ENCODE assay signal across 20 mouse cellular contexts in the genomic region with DNA sequence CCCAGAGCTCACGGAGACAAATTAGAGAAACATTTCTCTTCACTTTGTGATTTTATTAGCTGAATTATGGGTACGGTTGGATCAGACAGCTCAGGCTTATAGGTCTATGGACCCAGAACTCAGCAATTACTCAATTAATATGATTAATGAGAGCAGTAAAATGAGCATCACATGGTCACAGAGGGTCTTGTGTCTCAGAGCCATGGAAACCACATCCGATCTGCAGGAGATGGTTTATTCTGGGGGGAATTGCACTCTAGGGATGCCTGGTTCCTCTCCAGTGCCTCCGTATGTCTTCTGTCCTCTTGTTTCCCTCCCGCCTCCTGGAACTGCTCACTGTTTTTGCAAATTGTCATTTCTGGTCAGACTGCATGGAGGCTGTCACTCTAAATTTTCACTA.
DNase-seq lines count a peak whose midpoint lies in the region; ATAC-seq lines count a peak whose summit lies in the region.
"Had no signal": no experiment of that assay in that cellular context is flagged by ENCODE, and none has a peak within 500 bp of the region (broad histone marks: within the 10 kb centered on the region; RNA-seq: fewer than 3 reads in every experiment).

No protein-coding gene starts in this region.

- 38% methylated on average over 5 of the region's 5 CpGs for WGBS in hindbrain, embryonic 14.5 days
- WGBS in hindbrain, embryonic 11.5 days, result 71% methylated on average over 5 of the region's 5 CpGs
- WGBS in midbrain, embryonic 11.5 days, result 85% methylated on average over 5 of the region's 5 CpGs
- 61% methylated on average over 5 of the region's 5 CpGs for WGBS in midbrain, embryonic 13.5 days
- 39% methylated on average over 5 of the region's 5 CpGs for WGBS in neural tube, embryonic 12.5 days
- WGBS in neural tube, embryonic 15.5 days, result 25% methylated on average over 5 of the region's 5 CpGs

- no peak for ATAC-seq in hindbrain, embryonic 14.5 days (ENCODE audit: low FRiP score)
- ATAC-seq in hindbrain, embryonic 11.5 days (ENCODE audit: low FRiP score), result no peak
- ATAC-seq in midbrain, embryonic 11.5 days (ENCODE audit: low FRiP score), result no peak
- ATAC-seq in midbrain, embryonic 13.5 days, result no peak
- ATAC-seq in neural tube, embryonic 12.5 days (ENCODE audit: low FRiP score, low read depth), result peak; percentile 85
- no peak for ATAC-seq in neural tube, embryonic 15.5 days (ENCODE audit: low FRiP score)
- ATAC-seq: forebrain, embryonic 14.5 days; inflammation-experienced regulatory T-cells, adult 6 months had no signal

- no peak for DNase-seq in hindbrain, embryonic 14.5 days (ENCODE audit: low spot score)
- DNase-seq in hindbrain, embryonic 11.5 days (ENCODE audit: low spot score), result no peak
- peak; percentile 79 for DNase-seq in midbrain, embryonic 11.5 days (ENCODE audit: low spot score, missing footprints)
- DNase-seq in left cerebral cortex, postnatal 4 days, result no peak
- DNase-seq: adrenal gland, adult 2 months; adrenal gland, postnatal 25 days; cerebellum, adult 2 months; cerebellum, postnatal 10 days; gastrocnemius, adult 2 months; gastrocnemius, postnatal 25 days; heart, postnatal 36 days had no signal

- no peak overlapping the region for H3K4me3 ChIP-seq in hindbrain, embryonic 14.5 days (replicated peaks; ENCODE audit: low read length)
- H3K4me3 ChIP-seq in hindbrain, embryonic 11.5 days (ENCODE audit: low read depth, low read length), result no peak overlapping the region
- H3K4me3 ChIP-seq in midbrain, embryonic 11.5 days (ENCODE audit: low read depth, low read length), result no peak overlapping the region
- H3K4me3 ChIP-seq in midbrain, embryonic 13.5 days (replicated peaks), result no peak overlapping the region
- H3K4me3 ChIP-seq in neural tube, embryonic 12.5 days, result no peak overlapping the region
- H3K4me3 ChIP-seq in neural tube, embryonic 15.5 days (replicated peaks), result no peak overlapping the region
- H3K4me3 ChIP-seq: embryonic facial prominence, embryonic 10.5 days; erythroblast, embryonic 14.5 days; forebrain, embryonic 10.5 days; gastrocnemius, adult 2 months; heart, embryonic 13.5 days had no signal

- no peaks in the 10 kb centered on the region; the same call in 1 of the 2 replicates for H3K4me1 ChIP-seq in hindbrain, embryonic 14.5 days (replicated peaks; ENCODE audit: control insufficient read depth, insufficient read depth, low read length)
- H3K4me1 ChIP-seq in hindbrain, embryonic 11.5 days (replicated peaks; ENCODE audit: control insufficient read depth, insufficient read depth, low read length), result no peaks in the 10 kb centered on the region
- peaks cover 7% of the 10 kb centered on the region; the same call in 1 of the 2 replicates for H3K4me1 ChIP-seq in midbrain, embryonic 11.5 days (ENCODE audit: control insufficient read depth, insufficient read depth, low read length)
- peaks cover 8% of the 10 kb centered on the region; the same call in 1 of the 2 replicates for H3K4me1 ChIP-seq in midbrain, embryonic 13.5 days (replicated peaks)
- H3K4me1 ChIP-seq in neural tube, embryonic 12.5 days, result peaks cover 7% of the 10 kb centered on the region; the same call in 1 of the 2 replicates
- peaks cover 11% of the 10 kb centered on the region for H3K4me1 ChIP-seq in neural tube, embryonic 15.5 days
- H3K4me1 ChIP-seq: embryonic facial prominence, embryonic 10.5 days; heart, embryonic 13.5 days had no signal

- no peaks in the 10 kb centered on the region for H3K9me3 ChIP-seq in hindbrain, embryonic 14.5 days (ENCODE audit: control insufficient read depth, low read length)
- H3K9me3 ChIP-seq in hindbrain, embryonic 11.5 days (ENCODE audit: control insufficient read depth, low read length), result no peaks in the 10 kb centered on the region
- no peaks in the 10 kb centered on the region for H3K9me3 ChIP-seq in midbrain, embryonic 11.5 days (ENCODE audit: control insufficient read depth, low read length)
- H3K9me3 ChIP-seq in midbrain, embryonic 13.5 days, result no peaks in the 10 kb centered on the region
- no peaks in the 10 kb centered on the region for H3K9me3 ChIP-seq in neural tube, embryonic 12.5 days
- H3K9me3 ChIP-seq in neural tube, embryonic 15.5 days (replicated peaks), result no peaks in the 10 kb centered on the region
- H3K9me3 ChIP-seq: embryonic facial prominence, embryonic 10.5 days; forebrain, embryonic 10.5 days; heart, embryonic 13.5 days had no signal

- no peaks in the 10 kb centered on the region for H3K27me3 ChIP-seq in hindbrain, embryonic 14.5 days (ENCODE audit: control insufficient read depth, insufficient read depth, low read length)
- no peaks in the 10 kb centered on the region for H3K27me3 ChIP-seq in hindbrain, embryonic 11.5 days (ENCODE audit: control insufficient read depth, insufficient read depth, low read length)
- H3K27me3 ChIP-seq in midbrain, embryonic 11.5 days (ENCODE audit: control insufficient read depth, insufficient read depth, low read length), result no peaks in the 10 kb centered on the region
- no peaks in the 10 kb centered on the region for H3K27me3 ChIP-seq in midbrain, embryonic 13.5 days
- no peaks in the 10 kb centered on the region for H3K27me3 ChIP-seq in neural tube, embryonic 12.5 days (replicated peaks)
- H3K27me3 ChIP-seq in neural tube, embryonic 15.5 days (replicated peaks), result no peaks in the 10 kb centered on the region
- H3K27me3 ChIP-seq: heart, embryonic 13.5 days had no signal

- no peaks in the 10 kb centered on the region for H3K36me3 ChIP-seq in hindbrain, embryonic 14.5 days (replicated peaks; ENCODE audit: control insufficient read depth, insufficient read depth)
- H3K36me3 ChIP-seq in hindbrain, embryonic 11.5 days (ENCODE audit: control insufficient read depth, insufficient read depth, low read length), result no peaks in the 10 kb centered on the region
- no peaks in the 10 kb centered on the region for H3K36me3 ChIP-seq in midbrain, embryonic 11.5 days (ENCODE audit: control insufficient read depth, insufficient read depth, low read length)
- H3K36me3 ChIP-seq in midbrain, embryonic 13.5 days, result no peaks in the 10 kb centered on the region
- H3K36me3 ChIP-seq in neural tube, embryonic 12.5 days, result no peaks in the 10 kb centered on the region
- no peaks in the 10 kb centered on the region for H3K36me3 ChIP-seq in neural tube, embryonic 15.5 days
- H3K36me3 ChIP-seq: embryonic facial prominence, embryonic 10.5 days; forebrain, embryonic 10.5 days; heart, embryonic 13.5 days had no signal

- H3K27ac ChIP-seq in hindbrain, embryonic 14.5 days, result peak overlapping the region; percentile 3; the same call in 1 of the 2 replicates
- H3K27ac ChIP-seq in hindbrain, embryonic 11.5 days (ENCODE audit: low read depth, low read length), result no peak overlapping the region
- H3K27ac ChIP-seq in midbrain, embryonic 11.5 days (ENCODE audit: low read depth, low read length), result no peak overlapping the region
- no peak overlapping the region for H3K27ac ChIP-seq in midbrain, embryonic 13.5 days
- H3K27ac ChIP-seq in neural tube, embryonic 12.5 days, result no peak overlapping the region
- H3K27ac ChIP-seq in neural tube, embryonic 15.5 days (replicated peaks), result peak overlapping the region; percentile 41; the same call in 1 of the 2 replicates
- H3K27ac ChIP-seq: embryonic facial prominence, embryonic 10.5 days; forebrain, embryonic 10.5 days; gastrocnemius, adult 2 months; heart, embryonic 13.5 days had no signal

- H3K4me2 ChIP-seq in hindbrain, embryonic 14.5 days (replicated peaks), result no peak overlapping the region
- H3K4me2 ChIP-seq in hindbrain, embryonic 11.5 days (replicated peaks; ENCODE audit: low read depth, low read length), result no peak overlapping the region
- H3K4me2 ChIP-seq in midbrain, embryonic 11.5 days, result no peak overlapping the region
- H3K4me2 ChIP-seq in midbrain, embryonic 13.5 days (replicated peaks), result no peak overlapping the region
- no peak overlapping the region for H3K4me2 ChIP-seq in neural tube, embryonic 12.5 days (replicated peaks)
- no peak overlapping the region for H3K4me2 ChIP-seq in neural tube, embryonic 15.5 days
- H3K4me2 ChIP-seq: heart, embryonic 13.5 days had no signal

- no peak overlapping the region for H3K9ac ChIP-seq in hindbrain, embryonic 14.5 days
- H3K9ac ChIP-seq in hindbrain, embryonic 11.5 days (ENCODE audit: low read depth, low read length), result no peak overlapping the region
- no peak overlapping the region for H3K9ac ChIP-seq in midbrain, embryonic 11.5 days (ENCODE audit: low read length)
- H3K9ac ChIP-seq in midbrain, embryonic 13.5 days (replicated peaks), result no peak overlapping the region
- H3K9ac ChIP-seq in neural tube, embryonic 12.5 days, result no peak overlapping the region
- H3K9ac ChIP-seq in neural tube, embryonic 15.5 days (replicated peaks), result no peak overlapping the region
- H3K9ac ChIP-seq: heart, embryonic 13.5 days had no signal

- intact Hi-C loops in left cerebral cortex, postnatal 4 days (cut with DNase I), result no loop called here

Comparison
In these comparisons a context has a peak if more than half of its experiments do, and no peak if none do; other contexts are left out.
1. H3K27ac ChIP-seq: peak in hindbrain, embryonic 14.5 days (single experiment) and neural tube, embryonic 15.5 days (single experiment); none in hindbrain, embryonic 11.5 days (single experiment), midbrain, embryonic 11.5 days (single experiment), midbrain, embryonic 13.5 days (single experiment) and neural tube, embryonic 12.5 days (single experiment).